Comparison of ENCODE assay signal across 14 mouse cellular contexts in genomic region chr2:131132930-131133547, GRCm38 (mm10). TPM values are rescaled to one million over a fixed set of nuclear protein-coding genes. Genes with fewer than 3 reads are reported as not detected.
DNase-seq lines count a peak whose midpoint lies in the region; ATAC-seq and TF ChIP-seq lines count a peak whose summit lies in the region.
"Had no signal": no experiment of that assay in that cellular context is flagged by ENCODE, and none has a peak within 500 bp of the region (broad histone marks: within the 10 kb centered on the region; RNA-seq: fewer than 3 reads in every experiment).

Gene Gm11037 (plus strand): TSS chr2:131133497.

- peak within 1 kb of the TSS; percentile 12; the same call in 1 of the 2 replicates for H3K27ac ChIP-seq in kidney, embryonic 14.5 days (ENCODE audit: low read depth, low read length)
- peak within 1 kb of the TSS; percentile 66 for H3K27ac ChIP-seq in heart, embryonic 16.5 days (ENCODE audit: low read length)
- H3K27ac ChIP-seq in liver, embryonic 16.5 days (ENCODE audit: low read length): peak within 1 kb of the TSS; percentile 98; the same call in 1 of the 2 replicates
- no peak within 1 kb of the TSS for H3K27ac ChIP-seq in intestine, postnatal 0 days (ENCODE audit: low read depth, low read length)
- H3K27ac ChIP-seq: forebrain, embryonic 15.5 days had no signal

- H3K9ac ChIP-seq in kidney, embryonic 14.5 days (ENCODE audit: low read depth, low read length): no peak within 1 kb of the TSS
- peak within 1 kb of the TSS; percentile 10; the same call in 1 of the 2 replicates for H3K9ac ChIP-seq in heart, embryonic 16.5 days (ENCODE audit: low read length)
- H3K9ac ChIP-seq in liver, embryonic 16.5 days (ENCODE audit: low read depth, low read length): peak within 1 kb of the TSS; percentile 17; the same call in 1 of the 2 replicates
- no peak within 1 kb of the TSS for H3K9ac ChIP-seq in intestine, postnatal 0 days (ENCODE audit: low read depth, low read length)
- H3K9ac ChIP-seq: forebrain, embryonic 15.5 days had no signal

- H3K9me3 ChIP-seq in kidney, embryonic 14.5 days (ENCODE audit: control insufficient read depth, low read length): no peaks in the 10 kb centered on the region
- H3K9me3 ChIP-seq in heart, embryonic 16.5 days (replicated peaks; ENCODE audit: control insufficient read depth, low read length): no peaks in the 10 kb centered on the region
- no peaks in the 10 kb centered on the region for H3K9me3 ChIP-seq in liver, embryonic 16.5 days (replicated peaks; ENCODE audit: control insufficient read depth, low read length)
- H3K9me3 ChIP-seq in intestine, postnatal 0 days (ENCODE audit: control insufficient read depth): no peaks in the 10 kb centered on the region
- H3K9me3 ChIP-seq: forebrain, embryonic 15.5 days had no signal

- H3K27me3 ChIP-seq in kidney, embryonic 14.5 days (ENCODE audit: control insufficient read depth, insufficient read depth, low read length): no peaks in the 10 kb centered on the region
- no peaks in the 10 kb centered on the region; the same call in 1 of the 2 replicates for H3K27me3 ChIP-seq in heart, embryonic 16.5 days (ENCODE audit: control insufficient read depth, insufficient read depth, low read length)
- H3K27me3 ChIP-seq in liver, embryonic 16.5 days (ENCODE audit: control insufficient read depth, insufficient read depth, low read depth, low read length): no peaks in the 10 kb centered on the region
- H3K27me3 ChIP-seq in intestine, postnatal 0 days (replicated peaks; ENCODE audit: control insufficient read depth, insufficient read depth, low read length): no peaks in the 10 kb centered on the region
- H3K27me3 ChIP-seq: forebrain, embryonic 15.5 days had no signal

- no peak for DNase-seq in kidney, postnatal 36 days
- DNase-seq in right cerebral cortex, postnatal 25 days: peak; percentile 1
- DNase-seq in right cerebral cortex, adult 18-20 months: no peak
- no peak for DNase-seq in right cerebral cortex, postnatal 4 days
- DNase-seq: cerebellum, adult 9-10 months; lung, postnatal 36 days had no signal

- no peak for ATAC-seq in kidney, embryonic 14.5 days (ENCODE audit: low FRiP score, low TSS enrichment)
- no peak for ATAC-seq in heart, embryonic 16.5 days (replicated peaks; ENCODE audit: extremely low read depth, insufficient read depth, low FRiP score)
- ATAC-seq in liver, embryonic 16.5 days (ENCODE audit: low read depth): no peak
- ATAC-seq in intestine, postnatal 0 days: no peak
- ATAC-seq: forebrain, embryonic 15.5 days had no signal

- WGBS in kidney, embryonic 14.5 days: 84% methylated on average over 9 of the region's 9 CpGs
- WGBS in heart, embryonic 16.5 days: 77% methylated on average over 9 of the region's 9 CpGs
- WGBS in liver, embryonic 16.5 days (ENCODE audit: insufficient replicate concordance): 81% methylated on average over 9 of the region's 9 CpGs
- WGBS in intestine, postnatal 0 days: 82% methylated on average over 9 of the region's 9 CpGs

- peaks cover 9% of the 10 kb centered on the region for H3K4me1 ChIP-seq in kidney, embryonic 14.5 days (ENCODE audit: control insufficient read depth, insufficient read depth, low read length)
- peaks cover 27% of the 10 kb centered on the region for H3K4me1 ChIP-seq in heart, embryonic 16.5 days (ENCODE audit: control insufficient read depth, insufficient read depth, low read length)
- peaks cover 68% of the 10 kb centered on the region for H3K4me1 ChIP-seq in liver, embryonic 16.5 days (ENCODE audit: control insufficient read depth, low read depth, low read length)
- 0 out of 2 replicates have a peak, but pooled peaks cover 3% of the 10 kb centered on the region for H3K4me1 ChIP-seq in intestine, postnatal 0 days (replicated peaks; ENCODE audit: control insufficient read depth, insufficient read depth, low read length)
- H3K4me1 ChIP-seq: forebrain, embryonic 15.5 days had no signal

- H3K4me2 ChIP-seq in kidney, embryonic 14.5 days (replicated peaks; ENCODE audit: low read depth, low read length): no peak within 1 kb of the TSS
- no peak within 1 kb of the TSS for H3K4me2 ChIP-seq in heart, embryonic 16.5 days (ENCODE audit: low read depth, low read length)
- no peak within 1 kb of the TSS for H3K4me2 ChIP-seq in liver, embryonic 16.5 days (ENCODE audit: low read depth, low read length)
- no peak within 1 kb of the TSS for H3K4me2 ChIP-seq in intestine, postnatal 0 days (replicated peaks; ENCODE audit: low read depth)
- H3K4me2 ChIP-seq: forebrain, embryonic 15.5 days had no signal

- peaks cover 18% of the 10 kb centered on the region for H3K36me3 ChIP-seq in kidney, embryonic 14.5 days (ENCODE audit: control insufficient read depth, insufficient read depth, low read length)
- H3K36me3 ChIP-seq in heart, embryonic 16.5 days (ENCODE audit: control insufficient read depth, insufficient read depth): 0 out of 2 replicates have a peak, but pooled peaks cover 2% of the 10 kb centered on the region
- H3K36me3 ChIP-seq in liver, embryonic 16.5 days (ENCODE audit: control insufficient read depth, insufficient read depth): no peaks in the 10 kb centered on the region
- H3K36me3 ChIP-seq in intestine, postnatal 0 days (ENCODE audit: control insufficient read depth, insufficient read depth): no peaks in the 10 kb centered on the region
- H3K36me3 ChIP-seq: forebrain, embryonic 15.5 days had no signal

- TF ChIP-seq CTCF in intestine, postnatal 0 days (IDR thresholded peaks at IDR 0.05; ENCODE audit: low read depth): no peak

- H3K4me3 ChIP-seq in kidney, embryonic 14.5 days (ENCODE audit: low read length): no peak within 1 kb of the TSS
- no peak within 1 kb of the TSS for H3K4me3 ChIP-seq in heart, embryonic 16.5 days (ENCODE audit: low read length)
- H3K4me3 ChIP-seq in liver, embryonic 16.5 days (ENCODE audit: low read depth, low read length): no peak within 1 kb of the TSS
- H3K4me3 ChIP-seq in intestine, postnatal 0 days (ENCODE audit: low read depth, low read length): no peak within 1 kb of the TSS
- H3K4me3 ChIP-seq: forebrain, embryonic 15.5 days had no signal

RNA-seq across cellular contexts. Expression of gene Gm11037, which starts in this region (rescaled TPM):
- polyA plus RNA-seq in kidney, embryonic 14.5 days (2014; fragmentation: Nextera tagmentation; extraction: Ambion mirVana): not detected in 2 replicates
- polyA plus RNA-seq in heart, embryonic 16.5 days (2015; fragmentation: Nextera tagmentation; extraction: Ambion mirVana): not detected in 2 replicates
- polyA plus RNA-seq in liver, embryonic 16.5 days (2015; fragmentation: Nextera tagmentation; extraction: Ambion mirVana): not detected in 2 replicates
- not detected in 2 replicates for polyA plus RNA-seq in intestine, postnatal 0 days (2015; fragmentation: Nextera tagmentation; extraction: Ambion mirVana)
- polyA plus RNA-seq: embryonic facial prominence, embryonic 11.5 days; forebrain, embryonic 15.5 days; gonadal fat pad, adult 2 months; urinary bladder, adult 2 months had no signal

Comparison
In these comparisons a context has a peak if more than half of its experiments do, and no peak if none do; other contexts are left out.
1. H3K9ac ChIP-seq: peak in heart, embryonic 16.5 days (single experiment) and liver, embryonic 16.5 days (single experiment); none in kidney, embryonic 14.5 days (single experiment) and intestine, postnatal 0 days (single experiment).